Mouse (Mus musculus) forebrain, embryonic 10.5 days (tissue): ENCODE measurements around the gene Coro1c. TPM values are rescaled to one million over a fixed set of nuclear protein-coding genes. Genes with fewer than 3 reads are reported as not detected.
"Not testable (repeated sequence)": the region's sequence is repeated elsewhere in the genome, so short reads cannot be mapped to it uniquely, and the experiment has no call there.

Experiments
- DNase-seq: peaks from one replicate; pipeline ENCODE4 v3.0.0-alpha.2; 2017; ENCODE audit warnings: low spot score; ENCODE audit errors: extremely low spot score
- H3K27ac ChIP-seq: fragments of 300-500 bp; sonication (generic); 2 replicates; pipeline ENCODE4 v1.5.1; 2016; ENCODE audit warnings: mild to moderate bottlenecking
- H3K27me3 ChIP-seq: fragments of 300-500 bp; sonication (generic); 2 replicates; pipeline ENCODE4 v1.6.1; 2016; ENCODE audit warnings: mild to moderate bottlenecking; ENCODE audit not compliant: poor library complexity, severe bottlenecking
- H3K36me3 ChIP-seq: fragments of 300-500 bp; sonication (generic); replicated peaks from 2 replicates; pipeline ENCODE4 v1.6.1; 2016; ENCODE audit warnings: mild to moderate bottlenecking, moderate library complexity
- H3K4me1 ChIP-seq: fragments of 300-500 bp; sonication (generic); 2 replicates; pipeline ENCODE4 v1.6.1; 2016
- H3K4me3 ChIP-seq: fragments of 300-500 bp; sonication (generic); 2 replicates; pipeline ENCODE4 v1.5.1; 2016; ENCODE audit warnings: mild to moderate bottlenecking, moderate library complexity
- H3K9me3 ChIP-seq: fragments of 300-500 bp; sonication (generic); 2 replicates; pipeline ENCODE4 v1.6.1; 2016; ENCODE audit warnings: mild to moderate bottlenecking, moderate library complexity
- WGBS: fragments of 180-500 bp; shearing (Covaris S2); methylation state at CpG from one replicate; pipeline ENCODE4 v1.1.7; 2016; 5-methylcytosine and 5-hydroxymethylcytosine counted together
- polyA plus RNA-seq: library from polyadenylated mRNA; unstranded; fragments of >200 nt; fragmentation: Nextera tagmentation; extraction: Ambion mirVana; gene quantifications from 2 replicates; pipeline ENCODE4 v1.2.1, GENCODE M21; 2016

Coro1c gene
- polyA plus RNA-seq, 1 experiment from 2014 or later, result 209 TPM

GRCm38 (mm10) chr5:113828481-113828880 is 80.1 kb downstream of the Coro1c start:
- no peaks in the 10 kb centered on the region for H3K27me3 ChIP-seq
- no peaks in the 10 kb centered on the region for H3K36me3 ChIP-seq
- H3K27ac ChIP-seq, result no peak overlapping the region
- DNase-seq, result no peak
- H3K9me3 ChIP-seq, result no peaks in the 10 kb centered on the region
- H3K4me1 ChIP-seq, result peaks cover 20% of the 10 kb centered on the region
- no peak overlapping the region for H3K4me3 ChIP-seq
- WGBS, result 66% methylated on average over 7 of the region's 7 CpGs

DNA sequence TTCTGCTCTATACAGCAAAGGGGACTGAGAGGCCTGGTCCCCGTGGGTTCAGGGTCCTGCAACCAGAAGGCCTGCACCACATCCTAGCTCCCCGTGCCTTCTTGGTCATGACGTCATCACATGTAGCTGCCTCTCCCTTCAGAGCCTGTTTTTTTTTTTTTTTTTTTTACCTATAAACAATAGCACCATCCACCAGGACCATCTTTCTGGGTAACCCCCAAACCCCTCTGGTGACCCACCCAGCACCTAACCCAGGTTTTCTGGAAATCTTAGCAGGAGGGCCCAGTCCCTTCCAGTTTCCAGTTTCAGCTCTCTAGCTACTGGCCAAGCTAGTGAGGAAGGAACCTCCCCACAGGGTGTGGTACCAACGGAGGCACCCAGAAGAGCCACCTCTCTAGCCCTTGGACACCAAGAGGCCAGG is 80.6 kb downstream of the Coro1c start:
- Histone ChIP-seq H3K27me3 (no peaks in the 10 kb centered on the region), H3K27ac (no peak overlapping the region), H3K4me3 (no peak overlapping the region), H3K9me3 (no peaks in the 10 kb centered on the region), H3K4me1 (peaks cover 20% of the 10 kb centered on the region), H3K36me3 (no peaks in the 10 kb centered on the region)
- 53% methylated on average over 4 of the region's 4 CpGs for WGBS
- DNase-seq, result no peak

DNA sequence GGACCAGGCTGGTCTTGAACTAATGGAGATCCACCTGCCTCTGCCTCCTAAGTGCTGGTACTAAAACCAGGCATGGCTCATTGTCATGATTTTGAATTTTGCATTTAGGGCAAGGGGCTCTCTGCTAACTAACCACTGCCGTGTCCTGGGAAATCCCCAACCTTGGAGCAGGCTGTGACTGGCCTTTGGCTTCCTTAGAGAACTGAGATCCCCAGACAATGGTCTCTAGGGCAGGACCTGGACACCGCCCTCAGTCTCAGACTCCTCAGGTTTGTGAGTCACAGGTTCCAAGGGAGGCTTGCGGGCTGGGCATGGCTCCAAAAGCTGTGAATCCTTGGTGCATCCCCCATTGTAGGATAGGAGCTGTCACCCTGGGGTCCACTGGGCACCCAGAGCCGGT is 81.9 kb downstream of the Coro1c start:
- Histone ChIP-seq H3K4me1 (peaks cover 8% of the 10 kb centered on the region), H3K4me3 (no peak overlapping the region), H3K27me3 (no peaks in the 10 kb centered on the region), H3K27ac (no peak overlapping the region), H3K36me3 (no peaks in the 10 kb centered on the region), H3K9me3 (no peaks in the 10 kb centered on the region)
- DNase-seq, result no peak
- 93% methylated on average over 4 of the region's 4 CpGs for WGBS

DNA sequence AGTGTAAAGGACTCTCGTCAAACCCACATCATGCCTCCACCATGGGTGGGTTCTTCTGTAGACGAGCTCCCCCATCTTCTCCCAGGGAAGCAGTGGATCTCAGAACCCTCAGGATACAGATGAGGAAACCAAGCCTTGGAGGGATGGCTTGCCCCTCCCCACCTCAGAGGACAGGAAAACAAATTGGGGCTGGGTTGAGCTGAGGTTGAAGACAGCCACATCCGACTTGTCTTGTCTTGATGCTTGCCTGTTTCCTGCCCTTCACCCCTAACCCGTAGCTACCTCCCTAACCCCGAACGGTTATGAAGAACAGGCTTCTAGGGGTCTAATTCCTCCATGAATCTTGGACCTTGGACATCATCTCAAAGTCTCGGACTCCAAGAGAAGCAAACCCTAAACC is 83.0 kb downstream of the Coro1c start:
- WGBS, result 86% methylated on average over 7 of the region's 7 CpGs

DNA sequence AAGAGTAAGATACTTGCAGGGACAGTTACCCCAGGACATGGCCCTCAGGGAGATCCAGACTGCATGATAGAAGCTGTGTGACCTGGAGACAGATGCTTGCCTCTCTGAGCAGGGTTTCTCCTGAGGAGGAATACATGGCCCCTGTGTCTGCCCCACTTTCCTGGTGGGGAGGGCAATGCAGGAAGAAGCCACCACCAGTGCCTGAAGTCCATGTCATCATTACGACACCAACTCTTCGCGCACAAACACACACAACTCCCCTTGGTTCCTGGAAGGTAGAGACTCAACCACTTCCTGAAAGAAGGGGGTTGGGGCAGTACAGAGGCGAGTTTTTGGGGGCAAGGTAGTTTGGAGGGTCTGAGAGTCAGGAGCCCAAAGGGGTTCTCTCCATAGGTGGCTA is 84.3 kb downstream of the Coro1c start:
- no peak for DNase-seq

More for the DNA sequence above, 83.0 kb downstream of the Coro1c start:
- H3K27ac ChIP-seq, result no peak overlapping the region
- no peak for DNase-seq
- no peaks in the 10 kb centered on the region for H3K9me3 ChIP-seq
- peaks cover 6% of the 10 kb centered on the region for H3K4me1 ChIP-seq
- no peaks in the 10 kb centered on the region for H3K36me3 ChIP-seq
- H3K27me3 ChIP-seq, result no peaks in the 10 kb centered on the region
- no peak overlapping the region for H3K4me3 ChIP-seq

DNA sequence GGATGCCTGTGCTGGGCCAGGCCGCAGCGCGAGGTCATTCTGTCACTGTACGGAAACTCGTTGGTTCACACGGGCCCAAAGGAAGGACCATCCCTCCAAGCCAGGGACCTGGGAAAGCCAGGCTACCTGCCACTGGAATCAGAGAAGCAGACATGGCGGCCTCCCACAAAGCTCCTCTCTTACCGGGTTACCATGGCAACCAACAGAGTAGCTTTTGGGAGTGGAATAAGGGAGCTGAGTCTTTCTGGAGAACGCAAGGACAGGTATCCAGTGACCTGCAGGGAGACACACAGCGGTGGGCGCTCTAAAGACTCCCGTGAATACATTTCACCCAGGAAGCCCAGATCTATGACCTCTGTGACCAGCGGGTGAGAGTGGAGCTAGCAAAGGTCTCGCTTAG is 90.0 kb downstream of the Coro1c start:
- 71% methylated on average over 14 of the region's 14 CpGs for WGBS
- DNase-seq, result no peak
- Histone ChIP-seq H3K27ac (no peak overlapping the region), H3K36me3 (no peaks in the 10 kb centered on the region), H3K27me3 (peaks cover 13% of the 10 kb centered on the region), H3K9me3 (no peaks in the 10 kb centered on the region), H3K4me1 (peaks cover 31% of the 10 kb centered on the region), H3K4me3 (no peak overlapping the region)

More for the DNA sequence above, 84.3 kb downstream of the Coro1c start:
- Histone ChIP-seq H3K36me3 (no peaks in the 10 kb centered on the region), H3K4me1 (peaks cover 6% of the 10 kb centered on the region), H3K27ac (no peak overlapping the region), H3K4me3 (no peak overlapping the region), H3K9me3 (no peaks in the 10 kb centered on the region), H3K27me3 (no peaks in the 10 kb centered on the region)
- WGBS, result 86% methylated on average over 4 of the region's 4 CpGs

DNA sequence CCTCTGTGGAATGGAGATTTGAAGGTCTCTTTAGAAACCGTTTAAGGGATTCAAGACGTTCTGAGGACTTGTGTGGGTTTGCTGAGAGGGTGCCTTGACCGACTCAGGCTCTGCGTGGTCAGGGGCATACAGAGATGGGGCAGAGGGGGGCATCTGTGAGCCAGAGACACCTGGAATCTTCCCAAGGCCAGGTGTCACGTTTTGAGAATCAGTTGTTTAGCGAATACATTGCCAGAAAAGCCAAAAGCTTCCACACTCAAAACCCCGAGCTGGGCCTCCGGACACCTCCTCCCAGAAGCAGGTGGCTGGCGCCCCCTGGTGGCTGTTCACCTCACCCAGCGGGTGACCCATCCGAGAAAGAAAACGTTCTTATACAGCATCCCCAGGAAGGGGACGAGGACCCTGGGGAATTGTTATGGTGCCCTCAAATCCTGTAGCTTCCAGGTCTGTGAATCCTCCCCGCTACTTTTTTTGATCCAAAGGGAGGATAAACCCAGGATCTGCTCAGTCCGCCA is 92.9 kb downstream of the Coro1c start:
- peaks cover 13% of the 10 kb centered on the region for H3K27me3 ChIP-seq
- no peaks in the 10 kb centered on the region for H3K36me3 ChIP-seq
- peak; percentile 88 for DNase-seq
- 15% methylated on average over 15 of the region's 15 CpGs for WGBS
- H3K27ac ChIP-seq, result 0 out of 2 replicates have a peak overlapping the region, but pooled peaks have one; percentile 13
- H3K4me1 ChIP-seq, result peaks cover 31% of the 10 kb centered on the region
- peaks cover 8% of the 10 kb centered on the region; the same call in 1 of the 2 replicates for H3K9me3 ChIP-seq
- peak overlapping the region; percentile 16 for H3K4me3 ChIP-seq

DNA sequence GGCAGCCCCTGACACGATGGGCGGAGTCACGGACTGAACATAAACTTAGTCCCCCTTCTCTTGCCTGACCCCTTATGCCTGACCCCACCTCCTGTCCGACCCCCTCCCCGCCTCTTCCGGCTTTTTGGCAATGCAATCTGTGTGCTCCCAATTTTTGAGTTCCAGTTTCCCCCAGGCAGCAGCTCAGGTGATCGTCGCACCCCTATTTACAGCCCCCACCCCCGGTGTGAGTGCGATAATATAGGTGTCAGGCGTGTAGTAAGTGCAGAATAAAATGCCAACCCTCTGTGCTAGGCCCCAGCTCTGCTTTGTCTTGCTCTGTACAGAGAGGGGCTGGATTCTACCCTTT is 93.5 kb downstream of the Coro1c start:
- peaks cover 13% of the 10 kb centered on the region for H3K27me3 ChIP-seq
- H3K4me3 ChIP-seq, result no peak overlapping the region
- H3K27ac ChIP-seq, result no peak overlapping the region
- H3K4me1 ChIP-seq, result peaks cover 31% of the 10 kb centered on the region
- peaks cover 13% of the 10 kb centered on the region; the same call in 1 of the 2 replicates for H3K9me3 ChIP-seq
- no peak for DNase-seq
- H3K36me3 ChIP-seq, result no peaks in the 10 kb centered on the region
- WGBS, result 53% methylated on average over 11 of the region's 11 CpGs

DNA sequence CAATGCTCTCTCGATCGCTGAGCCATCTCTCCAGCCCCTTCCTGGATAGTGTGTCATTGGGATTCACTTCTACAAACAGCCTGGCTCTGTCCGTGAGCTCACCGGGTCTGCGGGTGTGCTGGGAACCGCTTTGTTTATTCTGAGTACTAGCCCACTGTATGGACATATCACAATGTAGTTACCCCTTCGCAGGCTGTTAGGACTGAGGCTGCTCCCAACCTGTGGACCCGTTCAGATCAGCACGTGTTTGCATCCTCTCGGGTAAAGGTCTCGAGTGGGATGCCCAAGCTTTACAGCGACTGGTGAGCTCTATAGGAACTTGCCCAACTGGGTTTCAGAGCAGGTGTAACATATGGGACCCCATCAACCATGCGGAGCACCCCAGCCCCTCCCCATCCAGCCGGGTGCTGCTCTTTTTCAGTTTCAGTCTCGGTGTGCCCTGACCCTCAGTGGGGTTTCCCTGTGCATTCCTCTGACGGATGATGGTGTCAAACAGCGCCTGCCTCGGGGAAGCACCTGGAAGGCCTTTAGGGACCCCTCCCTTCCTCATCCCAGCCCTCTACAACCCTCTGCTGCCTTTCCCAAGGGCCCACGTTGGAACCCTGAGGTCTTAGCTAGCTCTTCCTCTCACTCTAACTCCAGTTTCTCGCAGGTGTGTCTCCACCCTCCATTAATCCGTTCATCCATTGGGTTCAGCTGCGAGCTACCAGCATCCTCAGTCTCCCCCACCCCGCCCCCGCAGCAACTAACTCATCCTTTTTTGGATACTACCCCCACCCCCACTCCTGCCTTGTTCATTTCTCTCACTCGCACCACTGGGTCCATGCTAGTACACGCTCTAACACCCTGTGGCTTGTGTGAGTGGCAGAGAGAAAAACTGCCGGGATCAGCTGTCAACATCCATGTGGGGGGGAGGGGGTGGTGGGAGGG is 94.2 kb downstream of the Coro1c start:
- H3K4me3 ChIP-seq, result no peak overlapping the region
- no peak overlapping the region; the same call in 1 of the 2 replicates for H3K27ac ChIP-seq
- WGBS, result 40% methylated on average over 27 of the region's 27 CpGs
- peaks cover 13% of the 10 kb centered on the region; the same call in 1 of the 2 replicates for H3K9me3 ChIP-seq
- H3K27me3 ChIP-seq, result peaks cover 13% of the 10 kb centered on the region
- H3K4me1 ChIP-seq, result peaks cover 31% of the 10 kb centered on the region
- DNase-seq, result no peak
- H3K36me3 ChIP-seq, result no peaks in the 10 kb centered on the region

DNA sequence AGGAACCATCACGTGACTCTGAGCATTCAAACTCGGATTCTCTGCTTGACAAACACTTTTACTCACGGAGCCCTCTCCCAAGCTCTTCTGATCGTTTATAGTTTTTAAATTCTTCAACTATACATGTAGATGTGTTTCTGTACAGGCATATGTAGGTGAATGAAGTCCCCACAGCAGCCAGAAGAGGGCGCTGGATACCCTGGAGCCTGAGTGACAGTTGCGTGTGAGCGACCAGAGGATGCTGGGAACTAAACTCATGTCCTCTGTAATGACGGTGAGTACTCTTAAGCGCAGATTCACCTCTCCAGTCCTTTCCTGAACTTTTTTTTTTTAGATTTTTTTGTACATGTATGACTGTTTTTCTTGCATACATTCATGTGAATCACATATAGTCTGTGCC is 95.0 kb downstream of the Coro1c start:
- no peak for DNase-seq
- H3K27ac ChIP-seq, result no peak overlapping the region
- peaks cover 13% of the 10 kb centered on the region for H3K27me3 ChIP-seq
- H3K36me3 ChIP-seq, result no peaks in the 10 kb centered on the region
- peaks cover 28% of the 10 kb centered on the region for H3K4me1 ChIP-seq
- 25% methylated on average over 9 of the region's 9 CpGs for WGBS
- H3K4me3 ChIP-seq, result no peak overlapping the region
- H3K9me3 ChIP-seq, result peaks cover 13% of the 10 kb centered on the region; the same call in 1 of the 2 replicates

- Histone ChIP-seq H3K27ac (no peak overlapping the region), H3K4me3 (no peak overlapping the region), H3K27me3 (peaks cover 13% of the 10 kb centered on the region), H3K4me1 (peaks cover 31% of the 10 kb centered on the region), H3K36me3 (no peaks in the 10 kb centered on the region), H3K9me3 (peaks cover 13% of the 10 kb centered on the region; the same call in 1 of the 2 replicates)
- 96% methylated on average over 2 of the region's 2 CpGs for WGBS
- DNase-seq, result no peak
Observed at GRCm38 (mm10) chr5:113812638-113813037, 95.9 kb downstream of the Coro1c start.

- H3K9me3 ChIP-seq, result peaks cover 13% of the 10 kb centered on the region; the same call in 1 of the 2 replicates
- not testable (repeated sequence) for H3K36me3 ChIP-seq, H3K27ac ChIP-seq, DNase-seq, H3K4me3 ChIP-seq
- peaks cover 38% of the 10 kb centered on the region for H3K4me1 ChIP-seq
- WGBS, result 25% methylated on average over 11 of the region's 12 CpGs
- H3K27me3 ChIP-seq, result peaks cover 13% of the 10 kb centered on the region
Observed at GRCm38 (mm10) chr5:113811824-113812420, 96.6 kb downstream of the Coro1c start.

GRCm38 (mm10) chr5:113810111-113810510 is 98.4 kb downstream of the Coro1c start:
- H3K27ac ChIP-seq, result no peak overlapping the region
- H3K27me3 ChIP-seq, result peaks cover 12% of the 10 kb centered on the region
- 92% methylated on average over 4 of the region's 4 CpGs for WGBS
- peaks cover 36% of the 10 kb centered on the region for H3K4me1 ChIP-seq
- no peak for DNase-seq
- H3K9me3 ChIP-seq, result peaks cover 13% of the 10 kb centered on the region; the same call in 1 of the 2 replicates
- H3K36me3 ChIP-seq, result no peaks in the 10 kb centered on the region
- no peak overlapping the region for H3K4me3 ChIP-seq
